Mouse (Mus musculus): ENCODE results near the gene Rundc3b.

The Rundc3b gene

DNA sequence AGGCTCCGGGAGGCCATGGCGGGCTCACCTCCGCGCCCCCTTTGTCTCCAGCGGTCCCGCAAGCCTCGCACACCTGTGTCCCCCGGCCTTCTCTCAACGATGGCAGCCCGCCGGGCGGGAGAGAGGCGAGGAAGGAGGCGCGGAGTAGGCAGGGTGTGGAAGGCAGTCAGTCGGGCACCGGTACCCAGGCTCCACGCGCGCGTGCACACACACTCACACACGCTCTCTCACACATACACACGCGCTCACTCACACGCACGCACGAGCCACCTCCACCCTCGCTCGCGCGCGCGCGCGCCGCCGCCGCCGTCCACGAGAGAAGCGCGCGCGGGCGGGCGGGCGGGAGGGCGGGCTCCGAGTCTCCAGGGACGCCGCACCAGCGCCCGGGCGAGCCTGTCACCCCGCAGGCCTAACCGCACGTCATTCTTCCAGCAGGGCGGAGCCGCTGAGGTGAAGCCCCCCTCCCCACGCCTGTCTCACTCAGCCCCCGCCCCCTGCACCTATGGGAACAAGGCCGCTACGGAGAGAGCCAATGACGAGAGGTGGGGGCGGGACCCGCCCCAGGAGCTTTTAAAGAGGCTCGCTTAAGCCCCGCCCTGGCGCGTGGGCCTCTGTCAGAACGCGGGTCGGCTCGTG, at the start of gene Rundc3b:
Gene Rundc3b, minus strand, starts transcription at position 357 of the 636 bp plus-strand sequence.
- DNase-seq (ENCODE audit: low spot score in 2 of 2): peak; percentile 90 to 93

DNA sequence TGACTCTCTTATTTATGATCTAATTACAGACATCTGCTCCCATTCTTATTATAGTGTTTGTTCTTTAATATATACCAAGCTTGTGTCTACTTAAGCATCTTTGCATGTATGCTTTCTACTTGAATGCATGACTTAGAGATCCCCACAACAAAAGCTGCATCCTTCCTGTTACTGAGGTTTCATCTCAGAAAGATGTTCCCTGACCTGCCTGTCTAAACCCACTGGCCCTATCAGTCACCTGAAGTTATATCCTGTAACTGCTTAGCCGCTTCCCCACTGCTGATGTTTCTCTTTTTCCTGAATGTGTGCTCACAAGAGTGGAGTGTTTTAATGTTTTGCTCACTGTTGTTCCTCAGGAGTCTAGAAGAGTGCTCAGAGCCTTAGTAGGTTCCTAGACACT, 46.9 kb upstream of the Rundc3b start:
- DNase-seq (ENCODE audit: low spot score in 2 of 2): no peak

DNA sequence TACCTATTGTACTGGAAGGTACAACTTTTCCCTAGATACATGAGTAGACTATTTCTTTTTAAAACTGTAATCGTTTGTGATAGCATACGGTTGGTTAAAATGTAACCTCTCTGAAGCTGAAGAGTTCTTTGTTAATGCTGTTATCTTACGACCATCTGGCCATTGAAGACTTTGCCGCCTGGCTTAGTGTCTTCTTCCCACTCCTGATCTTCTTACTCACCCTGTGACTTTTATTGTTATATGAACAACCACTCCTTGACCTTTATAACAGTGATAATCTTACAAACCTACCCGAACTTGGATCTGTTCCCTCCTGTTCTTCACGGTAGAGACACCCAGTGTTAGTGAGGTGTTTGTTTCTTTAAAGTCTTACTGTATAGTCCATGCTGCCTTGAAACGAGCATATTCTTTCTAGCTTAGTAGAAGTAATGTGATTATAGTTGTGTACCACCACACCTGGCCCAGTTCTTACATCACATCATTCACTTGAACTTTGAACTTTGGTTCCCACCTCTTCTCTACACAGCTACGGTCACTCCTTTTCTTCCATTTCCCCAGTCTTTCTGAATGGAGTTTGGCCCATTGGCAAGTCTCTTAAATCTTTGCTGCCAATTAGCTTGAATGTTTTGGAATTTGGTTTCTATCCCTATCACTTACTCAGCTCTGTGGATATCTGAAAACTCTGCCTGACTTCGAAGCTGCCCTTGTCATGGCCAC, 45.2 kb upstream of the Rundc3b start:
- no peak for DNase-seq (ENCODE audit: low spot score in 2 of 2)

DNA sequence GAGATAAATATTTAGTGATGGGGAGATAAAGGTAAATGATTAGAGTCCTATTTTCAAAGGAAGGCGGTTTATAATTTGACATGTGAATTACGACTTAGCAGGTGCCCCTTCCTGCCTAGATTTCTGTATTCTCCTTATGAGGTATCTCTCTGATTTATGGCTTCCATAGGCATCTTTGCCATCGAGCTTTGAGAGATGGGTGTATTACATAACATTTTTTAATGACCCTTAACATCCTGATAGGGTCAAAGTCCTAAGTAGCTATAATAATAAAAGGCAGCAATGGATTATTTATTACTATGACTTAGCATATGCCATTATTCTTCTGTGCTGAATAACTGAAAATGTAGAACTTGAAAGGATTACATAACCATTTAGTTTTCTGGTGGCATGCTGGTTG, 41.9 kb upstream of the Rundc3b start:
- no peak for DNase-seq (ENCODE audit: low spot score in 2 of 2)

DNA sequence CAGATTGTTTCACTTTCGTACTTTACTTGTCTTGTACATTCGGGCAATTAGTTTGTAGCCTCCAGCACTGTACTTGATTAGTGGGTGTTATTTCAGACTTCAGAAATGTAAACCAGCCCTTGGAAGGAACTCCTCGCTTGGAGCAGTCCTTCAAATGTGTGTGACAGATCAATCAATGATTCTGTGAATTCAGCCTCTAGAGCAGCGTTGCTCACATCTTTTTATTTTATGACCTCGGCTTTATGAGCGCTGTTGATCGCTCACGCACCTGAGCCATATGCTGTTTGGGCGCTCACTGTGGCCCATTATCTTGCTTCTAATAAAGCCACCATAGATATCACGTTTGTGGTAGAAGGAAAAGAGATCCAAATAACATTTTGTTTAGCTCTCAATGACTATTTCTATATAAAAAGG, 38.0 kb upstream of the Rundc3b start:
- DNase-seq (ENCODE audit: low spot score in 2 of 2): no peak

DNA sequence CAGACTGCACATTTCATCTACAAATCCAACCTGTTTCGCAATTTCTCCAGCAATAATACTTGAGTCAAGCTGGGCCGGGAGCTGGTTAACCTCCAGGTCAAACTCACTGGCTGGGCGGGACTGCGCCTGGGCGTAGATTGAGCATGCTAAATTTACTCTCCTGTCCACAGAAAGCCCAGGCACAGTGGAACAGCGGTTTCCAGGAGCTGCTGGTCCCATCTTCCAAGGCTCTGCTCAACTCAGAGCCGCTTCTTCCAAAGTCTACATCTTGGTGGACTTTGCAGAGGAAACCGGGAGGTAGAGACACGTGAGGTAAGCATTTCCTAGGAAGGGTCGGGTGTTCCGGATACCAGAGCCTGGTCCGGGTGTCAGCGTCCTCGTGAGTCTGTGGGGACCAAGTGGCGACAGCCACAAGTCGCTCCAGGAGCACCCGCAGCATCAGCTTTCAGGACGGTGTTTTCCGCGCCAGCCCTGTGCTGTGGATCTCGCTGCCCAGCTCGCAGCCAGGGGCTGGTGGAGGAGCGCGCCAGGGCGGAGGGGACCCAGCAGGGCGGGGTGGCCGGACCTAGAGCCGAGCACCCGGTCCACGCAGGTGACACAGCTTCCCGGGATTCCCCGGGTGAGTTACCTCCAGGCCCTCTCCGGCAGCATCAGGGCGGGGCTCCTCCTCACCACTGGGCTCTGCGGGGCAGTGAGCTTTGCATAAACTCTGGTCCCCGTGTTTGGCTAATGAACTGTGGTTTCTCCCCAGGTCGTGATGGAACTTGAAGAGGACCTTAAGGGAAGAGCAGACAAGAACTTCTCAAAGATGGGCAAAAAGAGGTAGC, 37.4 kb upstream of the Rundc3b start, which contains the start of gene Abcb1a:
Gene Abcb1a, plus strand, starts transcription at position 167 of the 827 bp plus-strand sequence.
- DNase-seq (ENCODE audit: low spot score in 2 of 2): peak; percentile 6 to 15

DNA sequence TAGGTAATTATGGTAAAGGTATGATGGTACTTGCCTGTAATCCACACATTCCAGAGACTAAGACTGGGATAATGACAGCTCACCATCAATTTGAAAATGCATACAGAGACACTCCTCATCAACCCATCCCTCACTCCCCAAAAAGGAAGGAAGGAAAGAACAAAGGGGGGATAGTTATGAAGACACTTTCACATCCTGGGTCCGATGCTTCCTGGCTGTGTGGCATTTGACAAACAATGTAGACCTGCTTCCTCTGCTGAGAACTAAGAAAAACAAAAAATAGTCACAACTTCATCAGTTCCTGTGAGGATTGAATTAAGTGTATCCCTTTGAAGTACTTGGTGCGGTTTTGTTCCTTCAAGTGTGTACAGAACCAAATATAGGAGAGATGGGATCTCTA, 29.3 kb upstream of the Rundc3b start:
- DNase-seq (ENCODE audit: low spot score in 2 of 2): no peak

DNA sequence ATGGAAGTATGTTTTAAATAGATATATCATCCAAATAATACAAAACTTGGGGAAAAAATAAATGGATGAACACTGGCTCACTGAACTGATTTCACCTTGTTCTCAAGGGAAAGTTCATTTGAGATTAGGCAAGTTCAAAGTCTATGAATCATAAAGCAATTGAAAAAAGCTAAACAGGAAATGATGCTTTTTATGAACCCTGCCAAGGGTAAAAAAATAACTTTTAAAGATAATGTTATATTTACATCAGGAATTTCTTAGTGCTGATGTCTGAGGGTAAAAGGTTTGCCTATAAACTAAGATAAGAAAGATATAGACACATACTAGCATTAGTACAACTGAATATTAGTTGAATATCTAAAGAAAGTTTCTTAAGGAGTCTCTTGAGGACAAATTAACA, 26.0 kb upstream of the Rundc3b start:
- no peak for DNase-seq (ENCODE audit: low spot score in 2 of 2)

DNA sequence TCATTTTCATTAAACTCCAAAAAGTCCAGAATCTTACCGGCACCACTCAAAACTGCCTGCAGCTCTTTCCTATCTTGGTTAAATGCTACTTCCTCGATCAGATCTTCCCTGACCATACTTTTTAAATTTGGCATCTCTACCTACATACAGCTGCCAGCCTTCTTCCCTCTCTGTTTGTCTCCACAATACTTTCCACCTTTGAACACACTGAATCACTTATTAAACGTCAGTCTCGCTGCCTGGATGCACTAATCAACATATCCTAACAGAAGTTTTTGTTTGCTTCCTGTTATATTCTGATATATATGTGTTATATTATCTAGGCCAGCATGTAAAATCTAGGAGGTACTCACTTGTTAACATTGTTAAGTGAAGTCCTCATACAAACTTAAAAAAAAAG, 25.5 kb upstream of the Rundc3b start:
- no peak for DNase-seq (ENCODE audit: low spot score in 2 of 2)

DNA sequence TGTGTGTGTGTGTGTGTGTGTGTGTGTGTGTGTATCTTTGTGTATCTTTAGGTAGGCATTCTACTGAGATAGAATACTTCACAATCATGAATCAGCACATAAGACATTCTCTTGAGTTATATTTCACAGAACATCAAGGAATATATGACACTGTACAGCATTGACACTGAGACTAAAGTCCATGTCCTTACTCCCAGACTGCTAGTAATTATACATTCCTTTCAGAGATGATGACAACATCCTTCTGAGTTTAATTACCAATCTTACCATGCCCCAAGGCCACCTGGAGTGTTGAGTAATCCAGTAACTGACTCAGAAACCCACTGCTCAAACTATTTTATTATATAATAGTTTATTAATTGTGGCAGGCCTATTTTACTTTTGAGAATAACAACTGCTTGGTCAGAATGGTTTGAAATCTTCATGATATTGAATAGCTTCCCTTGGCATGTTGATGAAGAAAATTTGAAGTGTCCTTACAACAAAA, 11.8 kb upstream of the Rundc3b start:
- no peak for DNase-seq (ENCODE audit: low spot score in 2 of 2)

DNA sequence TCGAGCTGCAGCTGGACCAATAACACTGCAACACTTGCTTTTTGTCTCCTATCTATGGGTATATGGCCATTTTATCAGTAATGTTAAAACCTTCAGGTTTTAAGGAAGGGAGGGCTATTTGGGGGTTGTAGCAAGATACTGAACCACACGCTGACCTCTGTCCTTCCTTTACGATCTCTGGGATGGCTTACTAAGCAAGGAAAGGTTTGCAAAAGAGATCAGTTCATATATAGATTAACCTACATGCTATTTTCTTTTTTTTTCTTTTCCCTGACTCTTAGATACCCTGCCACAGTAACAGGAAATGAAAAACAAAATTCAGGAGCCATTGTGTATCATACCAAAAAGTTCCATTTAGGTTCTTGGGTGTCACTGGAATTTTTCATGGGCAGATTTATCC, 10.1 kb upstream of the Rundc3b start:
- no peak for DNase-seq (ENCODE audit: low spot score in 2 of 2)

DNA sequence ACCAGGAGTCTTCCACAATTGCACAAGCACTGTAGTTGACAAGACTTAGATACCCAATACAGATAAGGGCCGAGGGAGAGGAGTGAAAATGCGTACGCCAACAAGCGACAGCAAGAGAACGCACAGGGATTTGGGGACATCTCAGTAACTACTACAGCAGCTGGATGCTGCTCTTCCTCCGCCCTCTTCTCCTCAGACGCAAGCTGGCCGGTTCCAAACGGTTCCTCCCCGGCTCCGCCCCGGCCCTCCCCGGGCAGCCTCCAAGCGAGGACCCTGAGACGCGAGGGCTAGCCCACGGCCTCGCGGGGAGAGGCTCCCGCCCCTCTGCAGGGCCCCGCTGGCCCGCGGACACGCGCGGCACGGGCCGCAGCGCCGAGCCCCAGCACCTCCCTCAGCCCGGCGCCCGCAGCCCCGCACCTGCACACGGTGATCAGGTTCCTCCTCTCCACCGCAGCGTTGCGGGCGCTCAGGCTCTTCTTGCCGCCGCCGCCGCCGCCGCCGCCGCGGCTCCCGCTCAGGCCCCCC, 619 bp downstream of the Rundc3b start:
- peak; percentile 67 to 69 for DNase-seq (ENCODE audit: low spot score in 2 of 2)

DNA sequence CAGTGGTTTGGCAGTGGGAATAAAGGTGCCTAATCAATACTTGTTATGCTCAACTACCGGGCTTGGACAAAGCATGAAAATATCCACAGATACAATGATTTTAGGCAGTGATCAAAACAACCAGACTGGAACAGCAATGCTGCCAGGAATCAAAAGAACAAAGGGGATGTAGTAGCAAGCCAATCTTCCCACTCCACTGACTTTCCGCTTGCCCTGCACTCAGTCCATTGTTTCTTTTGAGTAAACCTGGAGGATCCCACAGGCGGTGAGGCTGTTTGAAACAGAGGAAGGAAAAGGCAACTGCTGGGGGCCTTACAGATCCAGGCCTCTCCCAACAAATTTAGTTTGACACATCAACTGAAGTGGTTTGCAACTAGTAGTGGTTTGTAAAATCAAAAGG, 51.6 kb downstream of the Rundc3b start:
- DNase-seq (ENCODE audit: low spot score in 2 of 2): no peak

DNA sequence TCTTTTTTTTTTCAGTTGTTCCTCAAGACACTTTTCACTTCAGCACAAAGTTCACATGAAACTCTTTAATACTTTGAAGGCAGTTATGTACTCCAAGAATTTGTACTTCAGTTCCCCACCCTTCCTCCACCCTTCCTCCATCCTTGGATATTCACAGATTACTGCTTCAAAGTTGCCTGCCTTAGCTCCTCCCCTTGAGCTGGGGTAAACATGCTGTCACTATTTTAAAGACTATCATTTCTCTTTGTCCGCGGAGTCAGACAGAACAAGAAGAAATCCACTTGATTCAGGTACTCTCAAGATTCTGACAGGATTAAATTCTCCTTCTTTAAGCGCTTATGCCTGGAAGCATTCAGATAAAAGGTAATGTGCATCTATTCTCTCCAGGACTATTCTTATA, 55.9 kb downstream of the Rundc3b start:
- DNase-seq (ENCODE audit: low spot score in 2 of 2): no peak

DNA sequence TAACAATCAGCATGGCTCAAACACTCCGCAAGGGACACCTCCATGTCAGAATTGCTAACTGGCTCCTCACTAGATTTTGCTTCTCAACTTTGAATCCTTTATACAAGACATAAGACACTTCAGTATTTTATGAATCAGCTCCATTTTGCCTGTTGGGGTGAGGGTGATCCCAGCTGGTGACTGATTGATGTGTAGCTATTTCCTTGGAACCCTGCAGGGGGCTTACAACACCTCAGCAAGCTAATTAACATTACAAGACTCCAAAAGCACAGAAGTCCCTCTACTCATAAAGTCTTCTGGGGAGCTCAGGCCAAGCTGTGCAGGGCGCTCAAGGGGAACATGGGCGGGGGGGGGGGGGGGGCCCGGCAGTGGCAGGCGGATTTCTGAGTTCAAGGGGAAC, 78.2 kb downstream of the Rundc3b start:
- no peak for DNase-seq (ENCODE audit: low spot score in 2 of 2)

DNA sequence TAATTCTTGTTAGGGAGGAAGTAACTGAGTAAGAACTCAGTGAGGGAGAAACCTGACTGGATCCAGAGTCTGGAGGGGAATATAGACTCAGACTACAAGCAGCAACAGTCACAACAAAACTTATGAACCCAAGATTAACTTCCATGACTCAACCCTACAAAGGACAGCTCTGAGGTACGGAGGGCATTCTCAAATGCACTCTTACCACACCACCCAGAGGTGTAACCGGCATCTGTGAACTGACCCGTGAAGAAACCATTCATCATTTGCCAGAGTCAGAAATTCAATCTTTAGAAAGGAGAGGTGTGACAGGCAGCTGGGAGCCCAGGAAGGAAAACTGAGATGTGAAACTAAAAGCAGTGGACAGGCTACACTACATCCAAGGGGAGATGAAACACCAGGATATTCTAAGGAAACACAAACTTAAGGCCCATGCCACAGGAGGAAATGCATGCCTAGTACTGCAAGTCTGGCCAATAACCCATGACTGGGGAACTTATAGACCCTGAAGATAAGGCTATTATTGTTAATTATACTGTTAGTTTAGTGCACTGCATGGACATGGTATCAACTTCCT, 80.0 kb downstream of the Rundc3b start:
- no peak for DNase-seq (ENCODE audit: low spot score in 2 of 2)

DNA sequence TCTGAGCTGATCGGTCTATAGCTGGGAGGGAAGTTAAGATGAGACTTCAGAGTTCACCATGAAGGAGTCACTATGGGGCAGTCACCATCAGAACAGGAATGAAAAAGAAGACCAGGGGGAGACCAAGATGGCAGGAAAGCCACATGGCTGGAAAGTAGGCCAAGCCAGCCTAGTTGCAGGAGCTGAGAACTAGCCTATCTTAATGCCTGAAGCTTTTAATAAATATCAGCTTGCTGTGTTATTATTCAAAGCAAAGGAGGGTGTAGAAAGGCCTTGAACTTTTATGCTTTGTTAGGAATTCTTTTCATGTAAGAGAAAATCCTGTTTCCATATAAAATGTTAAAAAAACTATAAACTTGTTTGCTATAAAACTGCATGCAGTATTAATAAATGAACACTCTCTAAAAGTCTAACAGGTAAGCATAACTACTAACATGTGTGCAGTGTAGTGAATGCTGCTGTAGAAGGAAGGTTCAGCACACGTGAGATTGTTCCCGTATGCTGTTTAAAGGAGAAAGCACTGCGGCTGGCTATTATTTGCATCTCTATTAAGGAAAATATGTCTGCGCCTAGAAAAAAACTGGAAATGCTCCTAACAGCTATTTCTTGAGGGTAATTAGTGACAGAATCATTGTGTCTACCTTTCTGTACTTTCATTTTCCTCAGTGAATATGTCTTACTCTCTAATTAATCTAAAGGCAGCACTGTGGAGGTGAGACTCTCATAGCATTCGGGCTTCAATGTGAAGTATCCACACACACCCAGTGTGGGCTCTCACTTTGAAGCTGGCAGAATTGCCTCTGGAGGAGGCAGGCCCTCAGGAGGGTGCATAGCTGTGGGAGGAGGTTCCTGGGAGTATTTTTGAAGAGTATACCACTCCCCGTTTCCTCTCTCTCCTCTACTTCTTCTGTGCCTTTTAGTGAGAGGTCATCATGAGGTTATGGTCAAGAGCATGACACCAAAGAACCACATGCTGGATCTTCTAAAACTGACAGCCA, 81.3 kb downstream of the Rundc3b start:
- no peak for DNase-seq (ENCODE audit: low spot score in 2 of 2)

DNA sequence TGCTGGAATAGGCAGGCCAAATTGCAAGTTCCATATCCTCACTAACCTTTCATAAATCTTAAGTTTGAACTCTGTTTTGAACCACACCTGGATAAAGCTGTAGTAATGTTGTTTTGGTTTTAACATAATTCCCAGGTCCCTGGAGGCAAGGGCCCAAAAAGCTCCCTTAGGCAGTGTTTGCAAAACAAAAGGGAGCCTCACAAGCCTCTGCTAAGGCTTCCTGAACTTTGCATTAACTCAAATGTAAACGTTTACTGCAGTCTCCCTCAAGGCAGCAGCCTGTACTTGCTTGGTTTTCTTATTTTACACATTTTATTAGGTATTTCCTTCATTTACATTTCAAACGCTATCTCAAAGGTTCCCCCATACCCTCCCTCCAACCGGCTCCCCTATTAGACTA, 103.7 kb downstream of the Rundc3b start:
- DNase-seq (ENCODE audit: low spot score in 2 of 2): no peak

DNA sequence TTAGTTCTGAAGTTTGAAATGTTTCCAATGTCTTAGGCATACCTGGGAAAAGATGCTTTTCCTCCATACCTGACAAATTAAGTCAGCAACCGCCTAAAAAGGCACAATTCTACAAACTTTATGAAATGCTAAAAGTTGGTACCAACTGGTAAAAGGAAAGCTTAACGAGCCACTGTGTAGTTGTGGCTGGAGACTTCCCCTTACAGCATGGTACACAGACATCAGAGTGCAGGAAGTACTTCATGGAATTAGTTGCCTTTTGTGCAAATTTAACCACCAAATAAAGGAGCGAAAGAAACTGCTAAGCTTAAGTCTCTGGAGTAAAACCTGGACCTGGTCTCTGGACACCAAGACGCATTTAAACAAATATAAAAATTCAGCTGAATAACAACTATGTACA, 131.0 kb downstream of the Rundc3b start:
- no peak for DNase-seq (ENCODE audit: low spot score in 2 of 2)

DNA sequence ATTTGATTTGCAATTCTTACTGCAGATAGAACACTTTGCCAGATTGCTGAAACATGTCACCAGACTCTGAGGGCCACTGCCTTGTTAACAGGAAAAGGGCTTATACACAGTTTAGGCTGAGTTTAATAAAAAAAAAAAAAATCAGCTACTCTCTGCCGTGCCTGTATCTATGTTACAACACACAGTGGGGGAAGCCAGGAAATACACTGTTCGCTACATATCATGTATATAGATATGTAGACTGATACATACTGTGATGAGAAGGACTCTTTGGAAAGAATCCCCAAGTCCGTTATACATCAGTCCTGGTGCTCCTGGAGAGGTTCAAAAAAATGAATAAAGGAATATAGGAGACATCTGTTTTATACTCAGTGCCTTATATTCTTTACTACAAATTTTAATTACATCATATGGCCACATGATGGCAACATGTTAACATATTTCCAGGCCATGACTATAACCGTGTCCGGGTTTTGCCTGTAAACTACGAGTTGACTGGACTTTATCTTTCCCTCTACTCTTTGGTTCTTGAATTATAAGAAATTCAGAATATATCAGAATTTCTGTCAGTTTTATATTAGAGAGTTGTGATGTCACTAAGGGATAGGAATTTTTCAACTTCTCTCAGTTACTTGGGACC, 133.2 kb downstream of the Rundc3b start:
- DNase-seq (ENCODE audit: low spot score in 2 of 2): no peak
